Mouse (Mus musculus) erythroid progenitor cell, adult 5-6 weeks (primary cell): Measurements from ENCODE around the gene Gzmf. TPM values are rescaled to one million over a fixed set of nuclear protein-coding genes. Genes with fewer than 3 reads are reported as not detected.
"Not testable (repeated sequence)": the region's sequence is repeated elsewhere in the genome, so short reads cannot be mapped to it uniquely, and the experiment has no call there.

Experiments
- ATAC-seq: replicated peaks from 2 replicates; pipeline ENCODE4 v1.8.0; 2016; ENCODE audit warnings: moderate number of reproducible peaks, mild to moderate bottlenecking, moderate TSS enrichment, inconsistent platforms; ENCODE audit not compliant: poor library complexity, low FRiP score, severe bottlenecking
- total RNA-seq, 2 experiments: library from RNA; stranded (forward) in 1 of 2; stranded (reverse) in 1 of 2; fragments of 150-400 nt in 1 of 2; fragments of 186-747, 209-891 nt in 1 of 2; gene quantifications; 2 replicates each; pipeline versions ENCODE4 v1.2.3 to v1.2.4; 2015 to 2017; ENCODE audit warnings: low replicate concordance in 2 of 2

The Gzmf gene
- total RNA-seq (2015; ENCODE audit: low replicate concordance) (not detected in 2 replicates), total RNA-seq (2017; ENCODE audit: low replicate concordance) (not detected in 2 replicates)

GRCm38 (mm10) chr14:56211317-56211716 lies at the start of gene Gzmf:
Gene Gzmf (minus strand): TSS chr14:56211417.
- ATAC-seq: no peak

DNA sequence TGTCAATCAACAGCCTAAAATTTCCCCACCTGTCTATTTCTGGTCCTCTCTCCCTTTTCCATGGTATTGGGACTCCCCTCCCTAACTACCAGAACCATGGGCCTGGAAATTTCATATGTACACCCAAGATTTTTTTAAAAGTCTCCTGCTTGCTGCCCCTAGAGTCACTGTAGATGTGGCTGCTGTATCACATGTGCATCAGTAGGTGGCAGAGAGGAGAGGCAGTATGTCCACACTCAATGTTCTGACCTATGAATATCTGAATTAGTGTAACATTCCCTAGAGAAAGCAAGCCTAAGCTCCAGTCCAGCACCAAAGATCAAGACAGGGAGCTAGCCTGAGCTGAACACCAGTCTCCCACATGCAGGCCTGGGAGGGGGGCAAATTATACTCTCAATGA lies 29.2 kb upstream of the Gzmf start:
- no peak for ATAC-seq

DNA sequence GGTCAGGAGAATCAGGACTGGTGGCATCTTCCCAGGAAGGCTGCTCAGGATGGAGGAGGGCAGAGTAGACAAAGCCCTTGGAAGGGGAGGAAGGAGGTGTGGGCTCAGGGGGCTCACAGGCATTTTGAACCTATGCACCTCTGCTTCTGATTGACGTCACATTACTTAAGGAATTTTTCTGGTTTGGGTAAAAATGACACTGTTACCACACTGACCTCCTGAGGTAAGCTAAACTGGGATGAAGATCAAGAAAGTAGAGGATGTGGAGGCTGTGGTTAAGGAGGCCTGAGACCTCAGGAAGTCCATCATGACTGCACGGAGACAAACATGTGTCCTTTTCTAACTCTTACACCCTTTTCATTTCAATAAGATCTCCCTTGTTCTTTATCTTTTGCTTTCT lies 23.3 kb upstream of the Gzmf start, which contains the start of gene Gzmc:
Gzmc (minus strand) TSS at position 101 of the 400 bp plus-strand sequence.
- ATAC-seq: no peak

- no peak for ATAC-seq
Measured at GRCm38 (mm10) chr14:56205613-56206012, 5.6 kb downstream of the Gzmf start.

GRCm38 (mm10) chr14:56205021-56205420 lies 6.2 kb downstream of the Gzmf start:
- ATAC-seq: not testable (repeated sequence)

- ATAC-seq: peak; percentile 67
Measured at GRCm38 (mm10) chr14:56203975-56204374, 7.2 kb downstream of the Gzmf start.

DNA sequence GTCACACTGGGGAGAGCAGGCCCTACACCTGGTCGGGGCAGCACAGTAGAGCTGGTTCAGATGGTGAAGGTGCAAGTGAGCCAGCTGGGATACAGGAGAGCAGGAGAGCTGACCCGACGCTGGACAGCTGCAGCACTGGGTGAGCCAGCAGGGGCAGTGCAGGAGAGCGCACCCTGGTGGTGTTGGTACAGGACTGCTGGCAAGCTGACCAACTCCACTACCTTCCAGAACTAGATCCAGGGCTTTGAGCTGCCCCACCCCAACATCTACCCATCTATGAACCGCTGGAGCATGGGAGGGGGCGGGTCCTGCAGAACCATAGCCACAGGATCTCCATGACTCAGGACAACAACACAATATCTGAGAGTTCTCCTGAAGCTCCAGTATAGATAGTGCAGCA lies 24.3 kb downstream of the Gzmf start:
- ATAC-seq: no peak

GRCm38 (mm10) chr14:56186521-56186920 lies 24.7 kb downstream of the Gzmf start:
- no peak for ATAC-seq

DNA sequence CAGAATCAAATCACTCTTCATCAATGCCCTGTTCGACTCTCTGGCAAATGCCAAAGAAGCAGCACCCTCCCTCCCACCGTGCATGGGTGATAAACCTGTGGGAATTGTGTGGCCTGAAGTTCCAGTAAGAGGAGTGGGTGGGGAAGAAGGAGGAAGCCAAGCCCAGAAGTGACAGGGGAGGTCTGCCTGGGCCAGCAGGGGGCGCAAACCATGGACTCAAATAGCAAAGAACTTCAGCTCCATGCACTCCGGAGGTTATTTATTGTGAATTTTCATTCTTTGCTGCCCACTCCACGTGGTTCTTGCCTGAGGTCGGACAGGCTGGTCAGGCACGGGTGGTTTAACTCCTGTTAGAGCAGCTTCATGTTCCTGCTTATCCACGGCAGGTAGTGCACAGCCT lies 33.6 kb downstream of the Gzmf start:
- not testable (repeated sequence) for ATAC-seq

DNA sequence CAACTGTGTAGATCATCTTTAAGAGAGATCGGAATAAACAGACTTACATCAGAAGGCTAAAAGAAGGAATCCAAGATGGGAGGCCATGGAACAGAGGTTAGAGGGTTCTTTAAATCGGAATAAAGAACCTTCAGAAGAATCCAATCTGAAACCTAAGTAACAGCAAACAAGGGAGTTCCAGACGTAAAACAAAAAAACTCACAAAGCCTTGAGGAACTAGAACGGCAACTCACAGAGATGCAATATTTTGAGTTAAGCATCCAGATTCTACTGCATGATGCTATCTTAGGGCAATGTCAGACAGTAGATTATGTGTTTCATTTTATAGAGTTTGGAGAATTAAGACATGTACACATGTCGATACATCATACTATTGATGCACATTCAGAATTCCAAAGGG lies 36.7 kb downstream of the Gzmf start, which contains the start of gene Gzmn:
Gzmn (minus strand) TSS at position 101 of the 400 bp plus-strand sequence.
- no peak for ATAC-seq

DNA sequence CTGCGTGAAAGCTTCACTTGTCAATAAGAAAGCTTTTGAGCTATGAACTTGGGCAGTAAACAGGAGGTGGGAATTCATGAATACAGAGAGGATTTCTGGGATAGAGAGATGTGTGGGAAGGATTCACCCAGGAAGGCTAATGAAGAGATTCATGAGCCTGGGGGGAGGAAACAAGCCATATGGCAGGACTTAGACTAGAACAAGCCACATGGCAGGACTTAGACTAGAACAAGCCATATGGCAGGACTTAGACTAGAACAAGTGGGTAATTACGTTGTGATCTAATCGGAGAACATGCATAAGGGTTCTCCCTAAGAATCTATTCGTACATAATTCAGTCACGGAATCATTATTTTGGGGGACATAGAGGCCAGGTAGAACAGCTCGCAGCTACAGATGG lies 37.8 kb downstream of the Gzmf start:
- no peak for ATAC-seq

- ATAC-seq: no peak
Measured at GRCm38 (mm10) chr14:56172744-56173143, 38.5 kb downstream of the Gzmf start.

- ATAC-seq: no peak
Measured at GRCm38 (mm10) chr14:56168009-56168408, 43.2 kb downstream of the Gzmf start.

DNA sequence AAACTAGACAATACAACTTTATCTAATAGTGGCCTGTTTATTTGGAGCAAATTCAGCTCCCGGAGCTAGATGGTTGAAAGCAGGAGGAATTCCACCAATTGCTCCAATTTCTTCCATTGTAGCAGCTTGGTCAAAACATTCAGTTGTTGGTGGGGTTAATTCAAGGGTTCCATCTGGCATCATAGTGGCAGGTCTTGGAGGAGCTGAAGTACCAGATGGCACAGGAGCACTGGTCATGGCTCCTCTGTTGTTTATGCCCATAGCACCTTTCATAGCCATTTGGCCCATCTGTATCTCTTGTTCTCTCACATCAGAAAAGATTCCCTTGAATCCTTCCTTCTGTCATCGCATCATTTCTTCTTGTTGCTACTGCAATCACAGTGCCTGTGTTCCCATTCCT lies 49.1 kb downstream of the Gzmf start:
- no peak for ATAC-seq

- ATAC-seq: not testable (repeated sequence)
Measured at GRCm38 (mm10) chr14:56159479-56159878, 51.7 kb downstream of the Gzmf start, which contains the start of gene Gzmg. Gene Gzmg (minus strand): TSS chr14:56159579.

DNA sequence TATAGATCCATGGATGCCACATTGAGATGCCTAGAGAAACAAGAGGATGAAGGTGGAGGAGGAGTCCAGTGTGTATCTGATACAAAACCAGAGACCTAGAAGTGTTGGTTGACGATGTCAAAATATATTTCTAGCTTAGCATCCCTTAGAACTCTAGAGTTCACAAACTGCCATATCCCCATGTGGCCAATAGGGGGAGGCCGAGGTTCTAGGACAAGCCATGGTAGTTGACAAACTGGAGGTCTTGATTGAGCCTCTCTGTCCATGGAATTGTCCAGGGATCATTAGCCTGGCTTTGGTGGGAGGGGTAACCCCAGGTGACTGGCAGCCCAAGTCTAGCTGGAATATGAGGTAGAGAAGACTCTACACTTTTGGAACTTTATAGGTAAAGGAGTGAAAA lies 55.9 kb downstream of the Gzmf start:
- ATAC-seq: no peak

Other genes starting within 250 kb of the Gzmf start
- gene Mcpt1, start 193.4 kb downstream of the Gzmf start, total RNA-seq (2015; ENCODE audit: low replicate concordance): not detected in 2 replicates
- 1.8 TPM in 1 of 2 replicates, not detected in the other for gene Mcpt1, start 193.4 kb downstream of the Gzmf start, total RNA-seq (2017; ENCODE audit: low replicate concordance)
- not detected in 2 replicates for gene Mcpt9, start 180.9 kb downstream of the Gzmf start, total RNA-seq (2015; ENCODE audit: low replicate concordance)
- not detected in 2 replicates for gene Mcpt9, start 180.9 kb downstream of the Gzmf start, total RNA-seq (2017; ENCODE audit: low replicate concordance)
- not detected in 2 replicates for gene Mcpt2, start 169.4 kb downstream of the Gzmf start, total RNA-seq (2015; ENCODE audit: low replicate concordance)
- gene Mcpt2, start 169.4 kb downstream of the Gzmf start, total RNA-seq (2017; ENCODE audit: low replicate concordance): not detected in 2 replicates
- not detected in 2 replicates for gene Mcpt4, start 149.1 kb downstream of the Gzmf start, total RNA-seq (2015; ENCODE audit: low replicate concordance)
- gene Mcpt4, start 149.1 kb downstream of the Gzmf start, total RNA-seq (2017; ENCODE audit: low replicate concordance): not detected in 2 replicates
- 169 and 180 TPM in 2 replicates for gene Mcpt8, start 126.1 kb downstream of the Gzmf start, total RNA-seq (2015; ENCODE audit: low replicate concordance)
- 49.1 and 57.2 TPM in 2 replicates for gene Mcpt8, start 126.1 kb downstream of the Gzmf start, total RNA-seq (2017; ENCODE audit: low replicate concordance)
- gene Ctsg, start 108.8 kb downstream of the Gzmf start, total RNA-seq (2015; ENCODE audit: low replicate concordance): 241 and 321 TPM in 2 replicates
- 119 and 142 TPM in 2 replicates for gene Ctsg, start 108.8 kb downstream of the Gzmf start, total RNA-seq (2017; ENCODE audit: low replicate concordance)
- gene Gzme, start 90.8 kb downstream of the Gzmf start, total RNA-seq (2015; ENCODE audit: low replicate concordance): not detected in 2 replicates
- not detected in 2 replicates for gene Gzme, start 90.8 kb downstream of the Gzmf start, total RNA-seq (2017; ENCODE audit: low replicate concordance)
- gene Gzmd, start 78.8 kb downstream of the Gzmf start, total RNA-seq (2015; ENCODE audit: low replicate concordance): not detected in 2 replicates
- gene Gzmd, start 78.8 kb downstream of the Gzmf start, total RNA-seq (2017; ENCODE audit: low replicate concordance): not detected in 2 replicates
- not detected in 2 replicates for gene Gzmg, start 51.8 kb downstream of the Gzmf start, total RNA-seq (2015; ENCODE audit: low replicate concordance)
- gene Gzmg, start 51.8 kb downstream of the Gzmf start, total RNA-seq (2017; ENCODE audit: low replicate concordance): not detected in 2 replicates
- not detected in 2 replicates for gene Gzmn, start 36.8 kb downstream of the Gzmf start, total RNA-seq (2015; ENCODE audit: low replicate concordance)
- gene Gzmn, start 36.8 kb downstream of the Gzmf start, total RNA-seq (2017; ENCODE audit: low replicate concordance): not detected in 2 replicates
- not detected in 2 replicates for gene Gzmc, start 23.2 kb upstream of the Gzmf start, total RNA-seq (2015; ENCODE audit: low replicate concordance)
- gene Gzmc, start 23.2 kb upstream of the Gzmf start, total RNA-seq (2017; ENCODE audit: low replicate concordance): not detected in 2 replicates
- gene Gzmb, start 50.8 kb upstream of the Gzmf start, total RNA-seq (2015; ENCODE audit: low replicate concordance): 6.3 TPM in 1 of 2 replicates, not detected in the other
- gene Gzmb, start 50.8 kb upstream of the Gzmf start, total RNA-seq (2017; ENCODE audit: low replicate concordance): not detected in 2 replicates
- not detected in 2 replicates for gene Atp12a, start 153.7 kb upstream of the Gzmf start, total RNA-seq (2015; ENCODE audit: low replicate concordance)
- gene Atp12a, start 153.7 kb upstream of the Gzmf start, total RNA-seq (2017; ENCODE audit: low replicate concordance): not detected in 2 replicates
- 3.6 TPM in 1 of 2 replicates, not detected in the other for gene Rnf17, start 191.2 kb upstream of the Gzmf start, total RNA-seq (2015; ENCODE audit: low replicate concordance)
- gene Rnf17, start 191.2 kb upstream of the Gzmf start, total RNA-seq (2017; ENCODE audit: low replicate concordance): 0.91 TPM in 1 of 2 replicates, not detected in the other